Mouse (Mus musculus) hindlimb bud, embryonic 11.5 days (tissue): ENCODE results near the gene Car14.
"Not testable (repeated sequence)": the region's sequence is repeated elsewhere in the genome, so short reads cannot be mapped to it uniquely, and the experiment has no call there.

Experiments used
- DNase-seq: peaks from one replicate; pipeline ENCODE4 v3.0.0-alpha.2; 2012; ENCODE audit warnings: low read depth, low spot score; ENCODE audit errors: extremely low spot score

The Car14 gene

GRCm38 (mm10) chr3:95904568-95904967 lies at the start of gene Car14:
TSS of gene Car14 (minus strand) at chr3:95904691.
- DNase-seq, result no peak

GRCm38 (mm10) chr3:95953522-95953921 lies 49.0 kb upstream of the Car14 start:
- DNase-seq, result no peak

GRCm38 (mm10) chr3:95953023-95953422 lies 48.5 kb upstream of the Car14 start:
- DNase-seq, result no peak

GRCm38 (mm10) chr3:95951566-95951965 lies 47.1 kb upstream of the Car14 start:
- not testable (repeated sequence) for DNase-seq

GRCm38 (mm10) chr3:95950763-95951551 lies 46.5 kb upstream of the Car14 start:
- DNase-seq, result no peak

- no peak for DNase-seq
These were observed 43.8 kb upstream of the Car14 start for GRCm38 (mm10) chr3:95948325-95948724.

GRCm38 (mm10) chr3:95945731-95946240 lies 41.3 kb upstream of the Car14 start:
- no peak for DNase-seq

- DNase-seq, result no peak
These were observed 40.3 kb upstream of the Car14 start for GRCm38 (mm10) chr3:95944742-95945141.

GRCm38 (mm10) chr3:95943226-95943625 lies 38.7 kb upstream of the Car14 start:
- no peak for DNase-seq

- DNase-seq, result no peak
These were observed 38.3 kb upstream of the Car14 start for GRCm38 (mm10) chr3:95942749-95943148.

- no peak for DNase-seq
These were observed 34.3 kb upstream of the Car14 start for GRCm38 (mm10) chr3:95938835-95939234.

GRCm38 (mm10) chr3:95938217-95938616 lies 33.7 kb upstream of the Car14 start:
- DNase-seq, result no peak

GRCm38 (mm10) chr3:95934448-95934847 lies 30.0 kb upstream of the Car14 start:
- no peak for DNase-seq

- no peak for DNase-seq
These were observed 28.7 kb upstream of the Car14 start for GRCm38 (mm10) chr3:95933111-95933750.

GRCm38 (mm10) chr3:95932566-95932965 lies 28.1 kb upstream of the Car14 start:
- DNase-seq, result no peak

- no peak for DNase-seq
These were observed 27.7 kb upstream of the Car14 start for GRCm38 (mm10) chr3:95932157-95932556.

GRCm38 (mm10) chr3:95931471-95931870 lies 27.0 kb upstream of the Car14 start:
- no peak for DNase-seq

GRCm38 (mm10) chr3:95930471-95930789 lies 25.9 kb upstream of the Car14 start:
- DNase-seq, result no peak

GRCm38 (mm10) chr3:95929581-95930470 lies 25.3 kb upstream of the Car14 start:
- no peak for DNase-seq

- DNase-seq, result no peak
These were observed 24.4 kb upstream of the Car14 start, which contains the start of gene Anp32e for GRCm38 (mm10) chr3:95928658-95929503. TSS of gene Anp32e (plus strand) at chr3:95929246.
